Comparison of ENCODE assay signal across 9 mouse cellular contexts in the genomic region with DNA sequence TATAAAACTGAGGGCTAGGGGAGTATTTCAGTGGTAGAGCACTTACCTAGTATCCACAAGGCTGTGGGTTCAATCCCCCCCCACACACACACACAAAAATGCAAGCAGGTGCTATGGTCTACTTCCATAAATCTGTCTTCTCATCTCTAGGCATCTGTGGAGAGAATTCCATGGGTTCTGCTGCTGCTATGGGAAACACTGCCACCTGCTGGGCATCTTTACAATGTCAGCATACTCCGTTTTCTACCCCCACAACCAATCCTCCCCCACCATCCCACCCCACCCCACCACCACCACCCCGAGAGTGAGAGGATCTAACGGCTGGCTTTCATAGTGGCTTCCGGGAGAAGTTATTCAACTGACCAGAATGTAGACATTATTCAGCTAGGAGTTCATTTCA. TPM values are rescaled to one million over a fixed set of nuclear protein-coding genes. Genes with fewer than 3 reads are reported as not detected.
A peak's percentile ranks its signal among the peaks of the same experiment; 100 is the strongest.
DNase-seq lines count a peak whose midpoint lies in the region; ATAC-seq and TF ChIP-seq lines count a peak whose summit lies in the region.
"Had no signal": no experiment of that assay in that cellular context is flagged by ENCODE, and none has a peak within 500 bp of the region (broad histone marks: within the 10 kb centered on the region; RNA-seq: fewer than 3 reads in every experiment).

No protein-coding gene starts in this region.

- no peaks in the 10 kb centered on the region for H3K4me1 ChIP-seq in kidney, embryonic 16.5 days (ENCODE audit: insufficient read depth, low read length)
- H3K4me1 ChIP-seq in liver, embryonic 14.5 days (replicated peaks; ENCODE audit: control insufficient read depth in 2 of 2, insufficient read depth in 2 of 2, low read length in 1 of 2), result 0 out of 4 replicates have a peak, but pooled peaks cover 0 to 2% of the 10 kb centered on the region in 2 experiments
- H3K4me1 ChIP-seq: liver, embryonic 15.5 days had no signal

- TF ChIP-seq CTCF in Patski (IDR thresholded peaks at IDR 0.05), result peak; percentile 57
- peak; percentile 77 for TF ChIP-seq CTCF in gastrocnemius, adult 2 months (IDR thresholded peaks at IDR 0.05)
- peak; percentile 69 for TF ChIP-seq CTCF in liver, embryonic 14.5 days (IDR thresholded peaks at IDR 0.05; ENCODE audit: low read depth)

- H3K27me3 ChIP-seq in Patski, result no peaks in the 10 kb centered on the region
- no peaks in the 10 kb centered on the region for H3K27me3 ChIP-seq in kidney, embryonic 16.5 days (ENCODE audit: insufficient read depth, low read length)
- no peaks in the 10 kb centered on the region for H3K27me3 ChIP-seq in liver, embryonic 14.5 days (ENCODE audit: control insufficient read depth, insufficient read depth, low read length)
- H3K27me3 ChIP-seq: liver, embryonic 15.5 days had no signal

- no peak overlapping the region for H3K9ac ChIP-seq in kidney, embryonic 16.5 days (replicated peaks; ENCODE audit: low read length)
- H3K9ac ChIP-seq in liver, embryonic 14.5 days (replicated peaks), result no peak overlapping the region
- H3K9ac ChIP-seq: liver, embryonic 15.5 days had no signal

- in situ Hi-C loops in Patski (cut with MboI; ENCODE audit: low pct_unique_long_range_greater_than_20kb), result no loop called here

- no peak overlapping the region for H3K4me2 ChIP-seq in kidney, embryonic 16.5 days (replicated peaks; ENCODE audit: low read depth, low read length)
- H3K4me2 ChIP-seq in liver, embryonic 14.5 days (ENCODE audit: low read depth), result no peak overlapping the region
- H3K4me2 ChIP-seq: liver, embryonic 15.5 days had no signal

- no peak for ATAC-seq in Patski
- peak; percentile 35; the same call in 1 of the 2 replicates for ATAC-seq in kidney, embryonic 16.5 days (ENCODE audit: low FRiP score, low TSS enrichment)
- no peak for ATAC-seq in liver, embryonic 14.5 days (ENCODE audit: insufficient read depth)

- H3K9me3 ChIP-seq in kidney, embryonic 16.5 days (ENCODE audit: low read length), result no peaks in the 10 kb centered on the region
- H3K9me3 ChIP-seq in liver, embryonic 14.5 days (ENCODE audit: control insufficient read depth, low read length), result no peaks in the 10 kb centered on the region
- H3K9me3 ChIP-seq: liver, embryonic 15.5 days had no signal

- peak; percentile 7 to 38 for DNase-seq in CD8-positive naive resting alpha-beta T cell, adult 2 months (ENCODE audit: low read depth in 2 of 2, low spot score in 2 of 2)
- DNase-seq in Patski (ENCODE audit: low read depth, low spot score), result no peak
- peak; percentile 86 to 89 for DNase-seq in cerebellum, postnatal 10 days
- DNase-seq in gastrocnemius, adult 2 months, result peak; percentile 78
- DNase-seq in liver, embryonic 14.5 days (ENCODE audit: low read depth in 3 of 3, low spot score in 3 of 3), result peak; percentile 17 to 33 (median 23)
- DNase-seq in retina, embryonic 14.5 days (ENCODE audit: low spot score), result peak; percentile 88
- no peak for DNase-seq in urinary bladder, postnatal 10 days (ENCODE audit: low spot score)

- CTCF ChIA-PET in Patski (lab: Charles Lee), result interaction anchor here (0.9 to 1.8 kb wide), 4 partner anchors 14 to 131 kb away, joined by 3 to 5 read pairs (median 4); no protein-coding TSS in a partner anchor

- 9% methylated on average over 4 of the region's 4 CpGs for WGBS in kidney, embryonic 16.5 days
- WGBS in liver, embryonic 14.5 days (ENCODE audit: insufficient replicate concordance), result 7% methylated on average over 4 of the region's 4 CpGs

- H3K36me3 ChIP-seq in kidney, embryonic 16.5 days (ENCODE audit: insufficient read depth, low read length), result no peaks in the 10 kb centered on the region
- no peaks in the 10 kb centered on the region for H3K36me3 ChIP-seq in liver, embryonic 14.5 days (replicated peaks; ENCODE audit: control insufficient read depth, insufficient read depth, low read depth)
- H3K36me3 ChIP-seq: liver, embryonic 15.5 days had no signal

- intact Hi-C loops in gastrocnemius, adult 2 months (cut with DNase I), result loop anchor here (2.0 to 5.0 kb wide), 2 partner anchors 125 to 179 kb away; no protein-coding TSS in a partner anchor

- no peak overlapping the region for H3K27ac ChIP-seq in gastrocnemius, adult 2 months
- H3K27ac ChIP-seq in kidney, embryonic 16.5 days (ENCODE audit: low read length), result no peak overlapping the region
- no peak overlapping the region for H3K27ac ChIP-seq in liver, embryonic 14.5 days
- H3K27ac ChIP-seq: liver, embryonic 15.5 days had no signal

- TF ChIP-seq EP300 in liver, embryonic 14.5 days (IDR thresholded peaks at IDR 0.05; ENCODE audit: low read depth), result no peak

- POLR2A ChIA-PET in Patski (lab: Charles Lee), result no interaction called here

- no peak overlapping the region for H3K4me3 ChIP-seq in gastrocnemius, adult 2 months
- no peak overlapping the region for H3K4me3 ChIP-seq in kidney, embryonic 16.5 days (ENCODE audit: low read length)
- H3K4me3 ChIP-seq in liver, embryonic 14.5 days (ENCODE audit: insufficient read depth in 1 of 2, low read depth in 2 of 2, low read length in 2 of 2), result no peak overlapping the region
- H3K4me3 ChIP-seq: liver, embryonic 15.5 days had no signal

RNA-seq across cellular contexts. Expression of gene Ppp1r36, which starts 54.7 kb away (rescaled TPM):
- not detected for polyA plus RNA-seq in Patski (2021)
- total RNA-seq in gastrocnemius, adult 2 months (2021), result not detected
- 4.0 and 4.3 TPM in 2 replicates for polyA plus RNA-seq in kidney, embryonic 16.5 days (2015; fragmentation: Nextera tagmentation; extraction: Ambion mirVana)
- polyA plus RNA-seq in liver, embryonic 14.5 days (2012; rRNA removed), result 0.03 and 0.04 TPM in 2 replicates
- polyA plus RNA-seq in liver, embryonic 14.5 days (2014; fragmentation: Nextera tagmentation; extraction: Ambion mirVana), result 0.09 TPM in 1 of 2 replicates, not detected in the other

RNA-seq across cellular contexts. Expression of gene Plekhg3, which starts 58.6 kb away (rescaled TPM):
- polyA plus RNA-seq in Patski (2021), result 73.4 TPM
- total RNA-seq in gastrocnemius, adult 2 months (2021), result 1 to 10 TPM; 5.3 to 6.1 TPM
- 23.0 and 24.8 TPM in 2 replicates for polyA plus RNA-seq in kidney, embryonic 16.5 days (2015; fragmentation: Nextera tagmentation; extraction: Ambion mirVana)
- 4.1 and 5.0 TPM in 2 replicates for polyA plus RNA-seq in liver, embryonic 14.5 days (2012; rRNA removed)
- 1.4 and 2.3 TPM in 2 replicates for polyA plus RNA-seq in liver, embryonic 14.5 days (2014; fragmentation: Nextera tagmentation; extraction: Ambion mirVana)

Comparison
In these comparisons a context has a peak if more than half of its experiments do, and no peak if none do; other contexts are left out.
1. DNase-seq: peak in CD8-positive naive resting alpha-beta T cell, adult 2 months (2 of 2), cerebellum, postnatal 10 days (2 of 2), gastrocnemius, adult 2 months (single experiment), liver, embryonic 14.5 days (3 of 3) and retina, embryonic 14.5 days (single experiment); none in Patski (single experiment) and urinary bladder, postnatal 10 days (single experiment).
2. Peak in every context shown above with its lines, with median percentiles within 50 percentile points of each other: CTCF ChIP-seq.